Comparison of ENCODE assay signal across 8 mouse cellular contexts in genomic region chr6:108876052-108876451, GRCm38 (mm10). TPM values are rescaled to one million over a fixed set of nuclear protein-coding genes. Genes with fewer than 3 reads are reported as not detected.
DNase-seq lines count a peak whose midpoint lies in the region; ATAC-seq and TF ChIP-seq lines count a peak whose summit lies in the region.

No protein-coding gene starts in this region.

- no peak; the same call in 1 of the 2 replicates for TF ChIP-seq RAD21 in CH12.LX (IDR thresholded peaks at IDR 0.05; ENCODE audit: low read depth, low read length)

- no peak for TF ChIP-seq EP300 in CH12.LX (IDR thresholded peaks at IDR 0.05; ENCODE audit: low read length)

- peaks cover under 1% of the 10 kb centered on the region; the same call in 1 of the 2 replicates for H3K9me3 ChIP-seq in forebrain, embryonic 13.5 days (replicated peaks)
- peaks cover 6% of the 10 kb centered on the region; the same call in 1 of the 2 replicates for H3K9me3 ChIP-seq in forebrain, embryonic 10.5 days
- peaks cover 6% of the 10 kb centered on the region for H3K9me3 ChIP-seq in CH12.LX (replicated peaks; ENCODE audit: low read length)
- H3K9me3 ChIP-seq in heart, embryonic 14.5 days (ENCODE audit: control insufficient read depth, low read length): peaks cover under 1% of the 10 kb centered on the region; the same call in 1 of the 2 replicates
- H3K9me3 ChIP-seq in neural tube, embryonic 13.5 days: peaks cover 1% of the 10 kb centered on the region; the same call in 1 of the 2 replicates

- H3K27me3 ChIP-seq in forebrain, embryonic 13.5 days: no peaks in the 10 kb centered on the region
- no peaks in the 10 kb centered on the region for H3K27me3 ChIP-seq in forebrain, embryonic 10.5 days (ENCODE audit: poor library complexity, severe bottlenecking)
- no peaks in the 10 kb centered on the region for H3K27me3 ChIP-seq in CH12.LX (replicated peaks)
- H3K27me3 ChIP-seq in heart, embryonic 14.5 days (ENCODE audit: control insufficient read depth, insufficient read depth, low read length): no peaks in the 10 kb centered on the region
- H3K27me3 ChIP-seq in neural tube, embryonic 13.5 days: no peaks in the 10 kb centered on the region

- 36% methylated on average over 5 of the region's 5 CpGs for WGBS in forebrain, embryonic 13.5 days
- WGBS in forebrain, embryonic 10.5 days: 47% methylated on average over 5 of the region's 5 CpGs
- 15% methylated on average over 5 of the region's 5 CpGs for WGBS in heart, embryonic 14.5 days
- 33% methylated on average over 5 of the region's 5 CpGs for WGBS in neural tube, embryonic 13.5 days

- no peak for TF ChIP-seq POLR2A in CH12.LX (IDR thresholded peaks at IDR 0.05; ENCODE audit: low read depth, low read length)

- H3K4me1 ChIP-seq in forebrain, embryonic 13.5 days: 0 out of 2 replicates have a peak, but pooled peaks cover 3% of the 10 kb centered on the region
- H3K4me1 ChIP-seq in forebrain, embryonic 10.5 days: peaks cover 10% of the 10 kb centered on the region
- peaks cover 0 to 7% of the 10 kb centered on the region in 2 experiments; a peak in 2 of 4 replicates for H3K4me1 ChIP-seq in CH12.LX (ENCODE audit: control insufficient read depth in 1 of 2, insufficient read depth in 2 of 2)
- no peaks in the 10 kb centered on the region for H3K4me1 ChIP-seq in heart, embryonic 14.5 days (ENCODE audit: control insufficient read depth in 2 of 2, insufficient read depth in 2 of 2, low read length in 2 of 2)
- H3K4me1 ChIP-seq in neural tube, embryonic 13.5 days (replicated peaks): no peaks in the 10 kb centered on the region; the same call in 1 of the 2 replicates

- H3K4me3 ChIP-seq in forebrain, embryonic 13.5 days: no peak overlapping the region
- H3K4me3 ChIP-seq in forebrain, embryonic 10.5 days: no peak overlapping the region
- peak overlapping the region; percentile 22 to 37 (median 35) for H3K4me3 ChIP-seq in CH12.LX (replicated peaks in 1 of 3; ENCODE audit: low read depth in 2 of 3, low read length in 2 of 3, poor library complexity in 1 of 3)
- peak overlapping the region in 1 of 2 experiments; percentile 8; a peak in 2 of 4 replicates for H3K4me3 ChIP-seq in heart, embryonic 14.5 days (ENCODE audit: control insufficient read depth in 1 of 2, insufficient read depth in 1 of 2, low read depth in 1 of 2, low read length in 2 of 2)
- H3K4me3 ChIP-seq in neural tube, embryonic 13.5 days: no peak overlapping the region

- no peak for TF ChIP-seq CTCF in CH12.LX (conservative IDR thresholded peaks at IDR 0.05 in 1 of 2, IDR thresholded peaks at IDR 0.05 in 1 of 2; ENCODE audit: low read depth in 2 of 2, low read length in 2 of 2)

- no peak overlapping the region for H3K9ac ChIP-seq in forebrain, embryonic 13.5 days
- H3K9ac ChIP-seq in CH12.LX (ENCODE audit: insufficient read depth, low read depth): peak overlapping the region; percentile 67
- H3K9ac ChIP-seq in heart, embryonic 14.5 days (ENCODE audit: low read length): no peak overlapping the region
- H3K9ac ChIP-seq in neural tube, embryonic 13.5 days: no peak overlapping the region

- no peaks in the 10 kb centered on the region for H3K36me3 ChIP-seq in forebrain, embryonic 13.5 days (ENCODE audit: poor library complexity, severe bottlenecking)
- H3K36me3 ChIP-seq in forebrain, embryonic 10.5 days (replicated peaks): no peaks in the 10 kb centered on the region
- H3K36me3 ChIP-seq in CH12.LX (replicated peaks in 1 of 2; ENCODE audit: control insufficient read depth in 1 of 2, insufficient read depth in 1 of 2, low read length in 1 of 2): no peaks in the 10 kb centered on the region
- H3K36me3 ChIP-seq in heart, embryonic 14.5 days (ENCODE audit: control insufficient read depth, insufficient read depth, low read length): no peaks in the 10 kb centered on the region
- no peaks in the 10 kb centered on the region for H3K36me3 ChIP-seq in neural tube, embryonic 13.5 days

- no peak overlapping the region for H3K27ac ChIP-seq in forebrain, embryonic 13.5 days
- H3K27ac ChIP-seq in forebrain, embryonic 10.5 days: no peak overlapping the region
- H3K27ac ChIP-seq in CH12.LX (ENCODE audit: insufficient read depth, low read depth): no peak overlapping the region
- peak overlapping the region; percentile 41 to 53; a peak in 2 of 4 replicates for H3K27ac ChIP-seq in heart, embryonic 14.5 days (replicated peaks in 1 of 2; ENCODE audit: control insufficient read depth in 1 of 2, insufficient read depth in 1 of 2, low read depth in 2 of 2, low read length in 2 of 2)
- 0 out of 2 replicates have a peak overlapping the region, but pooled peaks have one; percentile 1 for H3K27ac ChIP-seq in neural tube, embryonic 13.5 days (replicated peaks)

- H3K4me2 ChIP-seq in forebrain, embryonic 13.5 days: peak overlapping the region; percentile 12; the same call in 1 of the 2 replicates
- peak overlapping the region; percentile 98 for H3K4me2 ChIP-seq in CH12.LX (ENCODE audit: insufficient read depth, low read depth, poor library complexity, severe bottlenecking)
- peak overlapping the region; percentile 49 for H3K4me2 ChIP-seq in heart, embryonic 14.5 days (ENCODE audit: low read length)
- H3K4me2 ChIP-seq in neural tube, embryonic 13.5 days: no peak overlapping the region

- no peak for DNase-seq in forebrain, embryonic 10.5 days (ENCODE audit: extremely low spot score, low spot score)
- peak; percentile 45 for DNase-seq in CH12.LX (ENCODE audit: extremely low read depth)
- DNase-seq in kidney, postnatal 10 days: peak; percentile 40
- DNase-seq in urinary bladder, postnatal 4 days (ENCODE audit: low spot score in 2 of 2): no peak
- DNase-seq in urinary bladder, adult 2 months (ENCODE audit: low spot score): no peak

- peak; percentile 48 for ATAC-seq in forebrain, embryonic 13.5 days
- ATAC-seq in heart, embryonic 14.5 days (ENCODE audit: insufficient number of reproducible peaks, insufficient read depth, low FRiP score, low read depth): no peak
- ATAC-seq in neural tube, embryonic 13.5 days (ENCODE audit: low read depth): no peak; the same call in 1 of the 2 replicates

- H3K79me2 ChIP-seq in CH12.LX (replicated peaks; ENCODE audit: control insufficient read depth, extremely low read depth, insufficient read depth, poor library complexity, severe bottlenecking): no peaks in the 10 kb centered on the region

- dilution Hi-C loops in CH12.LX (cut with MboI; ENCODE audit: extremely low pct_ligation_motif_present, extremely low pct_unique_long_range_greater_than_20kb, low sequenced_read_pairs): no loop called here

- in situ Hi-C loops in CH12.LX (cut with MboI; ENCODE audit: low pct_ligation_motif_present, low pct_unique_long_range_greater_than_20kb, low sequenced_read_pairs): no loop called here

TF ChIP-seq in CH12.LX, 34 proteins besides CTCF, POLR2A, EP300 and RAD21:
- no peak for TF ChIP-seq IRF4 (IDR thresholded peaks at IDR 0.05; ENCODE audit: low read depth, low read length)
- peak; percentile 69 for TF ChIP-seq TBP (conservative IDR thresholded peaks at IDR 0.05; ENCODE audit: low read depth, low read length)
- 0 out of 2 replicates have a peak, but pooled peaks have one; percentile 29 for TF ChIP-seq ELF1 (IDR thresholded peaks at IDR 0.05; ENCODE audit: low read depth, low read length)

RNA-seq across cellular contexts. Expression of gene Edem1, which starts 47.6 kb away (rescaled TPM):
- polyA plus RNA-seq in forebrain, embryonic 13.5 days (2015; fragmentation: Nextera tagmentation; extraction: Ambion mirVana): 8.6 and 9.1 TPM in 2 replicates
- 16.4 and 20.0 TPM in 2 replicates for polyA plus RNA-seq in forebrain, embryonic 10.5 days (2016; fragmentation: Nextera tagmentation; extraction: Ambion mirVana)
- total RNA-seq in CH12.LX (2012; rRNA removed) (70.9 and 100 TPM in 2 replicates), CH12.LX (2014; rRNA removed) (186 and 216 TPM in 2 replicates)
- polyA plus RNA-seq in CH12.LX (2012; ENCODE audit: insufficient read length, low read depth): 157 and 163 TPM in 2 replicates
- 15.9 and 17.6 TPM in 2 replicates for polyA plus RNA-seq in heart, embryonic 14.5 days (2014; fragmentation: Nextera tagmentation; extraction: Ambion mirVana)
- polyA plus RNA-seq in neural tube, embryonic 13.5 days (2015; fragmentation: Nextera tagmentation; extraction: Ambion mirVana): 7.3 and 8.1 TPM in 2 replicates
- polyA plus RNA-seq in urinary bladder, adult 2 months (2012; rRNA removed): 24.3 and 24.7 TPM in 2 replicates

Comparison
In these comparisons a context has a peak if more than half of its experiments do, and no peak if none do; other contexts are left out.
1. H3K27ac ChIP-seq: peak in heart, embryonic 14.5 days (2 of 2) and neural tube, embryonic 13.5 days (single experiment); none in forebrain, embryonic 13.5 days (single experiment), forebrain, embryonic 10.5 days (single experiment) and CH12.LX (single experiment).
2. H3K4me3 ChIP-seq: peak in CH12.LX (3 of 3); none in forebrain, embryonic 13.5 days (single experiment), forebrain, embryonic 10.5 days (single experiment) and neural tube, embryonic 13.5 days (single experiment).
3. DNase-seq: peak in CH12.LX (single experiment) and kidney, postnatal 10 days (single experiment); none in forebrain, embryonic 10.5 days (single experiment), urinary bladder, postnatal 4 days (0 of 2) and urinary bladder, adult 2 months (single experiment).